Mouse (Mus musculus): ENCODE data around the gene Vkorc1l1. TPM values are rescaled to one million over a fixed set of nuclear protein-coding genes. Genes with fewer than 3 reads are reported as not detected.
"Not testable (repeated sequence)": the region's sequence is repeated elsewhere in the genome, so short reads cannot be mapped to it uniquely, and the experiment has no call there.

Vkorc1l1 gene
- polyA plus RNA-seq, 1 experiment from 2014 or later = 22.3 TPM

- Histone ChIP-seq H3K27me3 (ENCODE audit: insufficient read depth, low read length) (no peaks in the 10 kb centered on the region), H3K36me3 (ENCODE audit: insufficient read depth, low read length) (peaks cover 8% of the 10 kb centered on the region; the same call in 1 of the 2 replicates), H3K9ac (replicated peaks; ENCODE audit: low read length) (peak overlapping the region; percentile 48), H3K4me1 (ENCODE audit: insufficient read depth, low read length) (peaks cover 9% of the 10 kb centered on the region; the same call in 1 of the 2 replicates), H3K4me2 (replicated peaks; ENCODE audit: low read depth, low read length) (peak overlapping the region; percentile 59), H3K27ac (ENCODE audit: low read length) (peak overlapping the region; percentile 3; the same call in 1 of the 2 replicates), H3K4me3 (ENCODE audit: low read length) (peak overlapping the region; percentile 56), H3K9me3 (ENCODE audit: low read length) (no peaks in the 10 kb centered on the region)
- 5% methylated on average over 9 of the region's 9 CpGs for WGBS
- peak; percentile 52; the same call in 1 of the 2 replicates for ATAC-seq (ENCODE audit: low FRiP score, low TSS enrichment)
Measured at GRCm38 (mm10) chr5:129940736-129941494, 855 bp upstream of the Vkorc1l1 start.

GRCm38 (mm10) chr5:129942073-129942939 lies 536 bp downstream of the Vkorc1l1 start:
- Histone ChIP-seq H3K4me2 (replicated peaks; ENCODE audit: low read depth, low read length) (peak overlapping the region; percentile 77), H3K27ac (ENCODE audit: low read length) (peak overlapping the region; percentile 31), H3K4me3 (ENCODE audit: low read length) (peak overlapping the region; percentile 64), H3K9ac (replicated peaks; ENCODE audit: low read length) (peak overlapping the region; percentile 90)
- H3K4me1 ChIP-seq (ENCODE audit: insufficient read depth, low read length); H3K9me3 ChIP-seq (ENCODE audit: low read length); H3K27me3 ChIP-seq (ENCODE audit: insufficient read depth, low read length); H3K36me3 ChIP-seq (ENCODE audit: insufficient read depth, low read length): not testable (repeated sequence)
- 0% methylated on average over 40 of the region's 82 CpGs for WGBS
- peak; percentile 57 for ATAC-seq (ENCODE audit: low FRiP score, low TSS enrichment)

- WGBS = 71% methylated on average over 1 of the region's 1 CpGs
- Histone ChIP-seq H3K9me3 (ENCODE audit: low read length) (no peaks in the 10 kb centered on the region), H3K27me3 (ENCODE audit: insufficient read depth, low read length) (no peaks in the 10 kb centered on the region), H3K36me3 (ENCODE audit: insufficient read depth, low read length) (peaks cover 8% of the 10 kb centered on the region; the same call in 1 of the 2 replicates), H3K27ac (ENCODE audit: low read length) (no peak overlapping the region), H3K4me2 (replicated peaks; ENCODE audit: low read depth, low read length) (no peak overlapping the region; the same call in 1 of the 2 replicates), H3K4me3 (ENCODE audit: low read length) (no peak overlapping the region), H3K4me1 (ENCODE audit: insufficient read depth, low read length) (peaks cover 9% of the 10 kb centered on the region; the same call in 1 of the 2 replicates), H3K9ac (replicated peaks; ENCODE audit: low read length) (no peak overlapping the region)
- no peak for ATAC-seq (ENCODE audit: low FRiP score, low TSS enrichment)
Measured at GRCm38 (mm10) chr5:129943402-129943801, 1.6 kb downstream of the Vkorc1l1 start.

- no peak overlapping the region for H3K4me3 ChIP-seq (ENCODE audit: low read length)
- no peaks in the 10 kb centered on the region for H3K27me3 ChIP-seq (ENCODE audit: insufficient read depth, low read length)
- ATAC-seq (ENCODE audit: low FRiP score, low TSS enrichment) = no peak
- no peak overlapping the region for H3K4me2 ChIP-seq (replicated peaks; ENCODE audit: low read depth, low read length)
- WGBS = 81% methylated on average over 2 of the region's 2 CpGs
- H3K27ac ChIP-seq (ENCODE audit: low read length) = no peak overlapping the region
- peaks cover 8% of the 10 kb centered on the region; the same call in 1 of the 2 replicates for H3K36me3 ChIP-seq (ENCODE audit: insufficient read depth, low read length)
- H3K9me3 ChIP-seq (ENCODE audit: low read length) = no peaks in the 10 kb centered on the region
- no peak overlapping the region for H3K9ac ChIP-seq (replicated peaks; ENCODE audit: low read length)
- H3K4me1 ChIP-seq (ENCODE audit: insufficient read depth, low read length) = peaks cover 9% of the 10 kb centered on the region; the same call in 1 of the 2 replicates
Measured at GRCm38 (mm10) chr5:129947528-129948033, 5.8 kb downstream of the Vkorc1l1 start.

GRCm38 (mm10) chr5:129952143-129952542 lies 10.4 kb downstream of the Vkorc1l1 start:
- no peak overlapping the region for H3K27ac ChIP-seq (ENCODE audit: low read length)
- WGBS = 92% methylated on average over 4 of the region's 4 CpGs
- H3K9ac ChIP-seq (replicated peaks; ENCODE audit: low read length) = no peak overlapping the region
- no peaks in the 10 kb centered on the region for H3K36me3 ChIP-seq (ENCODE audit: insufficient read depth, low read length)
- H3K4me3 ChIP-seq (ENCODE audit: low read length) = no peak overlapping the region
- no peaks in the 10 kb centered on the region for H3K4me1 ChIP-seq (ENCODE audit: insufficient read depth, low read length)
- no peaks in the 10 kb centered on the region for H3K9me3 ChIP-seq (ENCODE audit: low read length)
- no peak for ATAC-seq (ENCODE audit: low FRiP score, low TSS enrichment)
- no peaks in the 10 kb centered on the region for H3K27me3 ChIP-seq (ENCODE audit: insufficient read depth, low read length)
- no peak overlapping the region for H3K4me2 ChIP-seq (replicated peaks; ENCODE audit: low read depth, low read length)

- 85% methylated on average over 5 of the region's 5 CpGs for WGBS
- H3K4me2 ChIP-seq (replicated peaks; ENCODE audit: low read depth, low read length) = no peak overlapping the region
- H3K27ac ChIP-seq (ENCODE audit: low read length) = no peak overlapping the region
- no peaks in the 10 kb centered on the region for H3K27me3 ChIP-seq (ENCODE audit: insufficient read depth, low read length)
- no peaks in the 10 kb centered on the region for H3K4me1 ChIP-seq (ENCODE audit: insufficient read depth, low read length)
- H3K9ac ChIP-seq (replicated peaks; ENCODE audit: low read length) = no peak overlapping the region
- no peak for ATAC-seq (ENCODE audit: low FRiP score, low TSS enrichment)
- H3K36me3 ChIP-seq (ENCODE audit: insufficient read depth, low read length) = no peaks in the 10 kb centered on the region
- no peaks in the 10 kb centered on the region for H3K9me3 ChIP-seq (ENCODE audit: low read length)
- no peak overlapping the region for H3K4me3 ChIP-seq (ENCODE audit: low read length)
Measured at GRCm38 (mm10) chr5:129954473-129955254, 12.9 kb downstream of the Vkorc1l1 start.

GRCm38 (mm10) chr5:129955792-129956191 lies 14.0 kb downstream of the Vkorc1l1 start:
- Histone ChIP-seq H3K4me1 (ENCODE audit: insufficient read depth, low read length) (no peaks in the 10 kb centered on the region), H3K36me3 (ENCODE audit: insufficient read depth, low read length) (0 out of 2 replicates have a peak, but pooled peaks cover 5% of the 10 kb centered on the region), H3K4me2 (replicated peaks; ENCODE audit: low read depth, low read length) (no peak overlapping the region), H3K27me3 (ENCODE audit: insufficient read depth, low read length) (no peaks in the 10 kb centered on the region), H3K4me3 (ENCODE audit: low read length) (no peak overlapping the region), H3K9ac (replicated peaks; ENCODE audit: low read length) (no peak overlapping the region), H3K27ac (ENCODE audit: low read length) (no peak overlapping the region), H3K9me3 (ENCODE audit: low read length) (no peaks in the 10 kb centered on the region)
- ATAC-seq (ENCODE audit: low FRiP score, low TSS enrichment) = no peak
- 82% methylated on average over 6 of the region's 6 CpGs for WGBS

- Histone ChIP-seq H3K4me1 (ENCODE audit: insufficient read depth, low read length) (no peaks in the 10 kb centered on the region), H3K9me3 (ENCODE audit: low read length) (no peaks in the 10 kb centered on the region), H3K36me3 (ENCODE audit: insufficient read depth, low read length) (0 out of 2 replicates have a peak, but pooled peaks cover 5% of the 10 kb centered on the region), H3K9ac (replicated peaks; ENCODE audit: low read length) (no peak overlapping the region), H3K4me2 (replicated peaks; ENCODE audit: low read depth, low read length) (no peak overlapping the region), H3K4me3 (ENCODE audit: low read length) (no peak overlapping the region), H3K27ac (ENCODE audit: low read length) (no peak overlapping the region), H3K27me3 (ENCODE audit: insufficient read depth, low read length) (no peaks in the 10 kb centered on the region)
- no peak for ATAC-seq (ENCODE audit: low FRiP score, low TSS enrichment)
- 83% methylated on average over 4 of the region's 4 CpGs for WGBS
Measured at GRCm38 (mm10) chr5:129963224-129963623, 21.5 kb downstream of the Vkorc1l1 start.

GRCm38 (mm10) chr5:129966448-129966847 lies 24.7 kb downstream of the Vkorc1l1 start:
- 88% methylated on average over 3 of the region's 3 CpGs for WGBS
- Histone ChIP-seq H3K9me3 (ENCODE audit: low read length) (no peaks in the 10 kb centered on the region), H3K4me3 (ENCODE audit: low read length) (no peak overlapping the region), H3K27ac (ENCODE audit: low read length) (no peak overlapping the region), H3K4me1 (ENCODE audit: insufficient read depth, low read length) (no peaks in the 10 kb centered on the region), H3K36me3 (ENCODE audit: insufficient read depth, low read length) (no peaks in the 10 kb centered on the region), H3K9ac (replicated peaks; ENCODE audit: low read length) (no peak overlapping the region), H3K27me3 (ENCODE audit: insufficient read depth, low read length) (no peaks in the 10 kb centered on the region), H3K4me2 (replicated peaks; ENCODE audit: low read depth, low read length) (no peak overlapping the region)
- ATAC-seq (ENCODE audit: low FRiP score, low TSS enrichment) = no peak

Measured in kidney, embryonic 16.5 days (tissue).